Mouse (Mus musculus) heart, postnatal 36 days (tissue): ENCODE measurements around the gene Ppp1r21. TPM values are rescaled to one million over a fixed set of nuclear protein-coding genes. Genes with fewer than 3 reads are reported as not detected.

Experiments used
- DNase-seq, 2 experiments: peaks; one replicate each; pipeline ENCODE4 v3.0.0; 2021 to 2022
- intact Hi-C: fragments of 180-260 bp; cut with DNase I; formaldehyde crosslinking; loops from one replicate; pipeline ENCODE4 v1.15.1; 2025
- total RNA-seq, 2 experiments: library from RNA; stranded (reverse); gene quantifications; 2 replicates each; pipeline ENCODE4 v1.2.3; 2021

The Ppp1r21 gene
- total RNA-seq, 2 experiments from 2014 or later = 9.6 to 13.4 TPM

DNA sequence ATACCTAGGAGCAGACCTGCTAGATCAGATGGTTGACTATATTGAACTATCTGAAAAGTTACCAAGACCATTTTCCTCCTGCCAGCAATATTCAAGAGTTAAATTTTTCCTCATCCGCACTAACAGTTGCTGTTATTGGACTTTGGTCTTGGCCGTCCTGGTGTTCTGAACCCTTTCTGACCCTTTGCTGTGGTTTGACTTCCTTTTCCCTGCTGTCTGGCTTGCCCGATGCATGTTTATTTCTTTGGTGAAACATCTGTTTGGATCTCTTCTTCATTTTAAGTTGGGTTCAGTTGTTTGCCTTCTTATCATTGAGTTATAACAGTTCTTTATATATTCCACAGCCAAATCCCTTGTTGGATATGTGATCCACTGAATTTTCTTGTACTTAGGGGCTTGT lies 33.7 kb downstream of the Ppp1r21 start:
- intact Hi-C loops = loop anchor here (2.0 kb wide), 1 partner anchor 69 kb away; no protein-coding TSS in a partner anchor
- DNase-seq = no peak

DNA sequence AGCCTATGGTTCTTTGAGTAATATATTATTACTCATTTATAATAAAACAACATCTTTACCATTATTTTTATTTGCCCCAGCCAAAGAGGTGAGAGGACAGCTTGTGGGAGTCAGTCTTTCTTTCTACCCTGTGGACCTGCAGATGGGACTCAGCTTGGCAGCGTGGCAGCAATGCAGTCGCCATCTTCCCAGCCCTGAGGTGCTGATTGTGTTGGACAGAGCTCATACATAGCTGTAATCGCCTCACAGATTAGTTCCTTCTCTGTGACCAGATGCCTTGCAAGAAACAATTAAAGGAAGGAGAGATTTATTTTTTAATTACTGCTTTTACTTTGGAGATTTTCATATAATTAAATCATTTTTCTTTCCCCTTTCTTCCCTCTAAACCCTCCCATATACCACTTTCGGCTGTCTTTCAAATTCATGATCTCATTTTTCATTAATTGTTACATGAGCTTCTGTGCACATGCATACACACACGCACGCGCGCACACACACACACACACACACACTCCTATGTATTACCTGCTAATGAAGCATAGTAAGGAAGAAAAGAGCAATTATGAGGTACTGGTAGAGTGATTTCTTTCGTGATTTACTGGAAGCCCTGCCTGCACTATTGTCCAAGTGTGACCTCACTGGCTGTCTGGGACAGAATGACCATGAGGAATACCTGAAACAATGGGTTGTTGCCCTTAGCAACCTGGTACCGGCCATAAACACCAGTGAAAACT lies 40.1 kb downstream of the Ppp1r21 start:
- intact Hi-C loops = no loop called here
- no peak for DNase-seq

DNA sequence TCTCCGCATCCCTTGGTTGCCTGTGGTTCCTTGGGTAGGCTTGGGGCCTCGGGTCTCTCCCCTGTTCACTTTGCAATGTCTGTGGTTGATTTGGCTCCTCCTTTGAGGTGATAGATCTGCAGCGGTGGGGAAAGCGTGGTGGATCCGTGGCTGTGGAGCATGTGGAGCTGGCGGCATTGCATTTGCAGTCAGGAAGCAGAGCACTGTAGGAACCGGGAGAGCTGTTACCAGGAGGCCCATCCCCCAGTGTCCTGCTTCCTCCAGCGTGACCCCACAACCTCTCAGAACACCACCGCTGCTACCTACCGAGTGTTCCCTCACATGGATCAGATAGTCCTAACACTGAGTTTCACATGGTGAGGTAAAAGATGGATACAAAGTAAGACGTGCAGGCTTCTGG lies 40.9 kb downstream of the Ppp1r21 start:
- intact Hi-C loops = no loop called here
- DNase-seq = no peak

DNA sequence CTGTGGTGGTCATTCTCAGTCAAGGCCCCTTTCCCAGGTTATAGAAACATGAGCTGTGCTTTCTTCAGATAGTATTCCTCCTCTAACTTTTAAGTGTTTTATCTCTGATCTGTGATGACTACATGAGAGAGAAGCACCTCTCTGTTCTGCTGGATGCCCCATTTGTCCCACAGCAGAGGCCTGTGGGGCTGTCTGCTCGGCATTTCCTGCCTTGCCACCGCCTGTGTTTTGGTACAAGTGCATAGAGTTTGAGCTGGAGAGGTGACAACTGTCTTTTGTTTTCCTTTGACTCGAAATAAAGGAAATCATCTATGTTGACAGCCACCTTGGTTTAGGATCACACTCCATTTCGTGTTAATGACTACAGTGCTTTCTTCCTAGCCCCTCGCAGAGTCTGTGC lies 44.9 kb downstream of the Ppp1r21 start:
- intact Hi-C loops = no loop called here
- no peak for DNase-seq

DNA sequence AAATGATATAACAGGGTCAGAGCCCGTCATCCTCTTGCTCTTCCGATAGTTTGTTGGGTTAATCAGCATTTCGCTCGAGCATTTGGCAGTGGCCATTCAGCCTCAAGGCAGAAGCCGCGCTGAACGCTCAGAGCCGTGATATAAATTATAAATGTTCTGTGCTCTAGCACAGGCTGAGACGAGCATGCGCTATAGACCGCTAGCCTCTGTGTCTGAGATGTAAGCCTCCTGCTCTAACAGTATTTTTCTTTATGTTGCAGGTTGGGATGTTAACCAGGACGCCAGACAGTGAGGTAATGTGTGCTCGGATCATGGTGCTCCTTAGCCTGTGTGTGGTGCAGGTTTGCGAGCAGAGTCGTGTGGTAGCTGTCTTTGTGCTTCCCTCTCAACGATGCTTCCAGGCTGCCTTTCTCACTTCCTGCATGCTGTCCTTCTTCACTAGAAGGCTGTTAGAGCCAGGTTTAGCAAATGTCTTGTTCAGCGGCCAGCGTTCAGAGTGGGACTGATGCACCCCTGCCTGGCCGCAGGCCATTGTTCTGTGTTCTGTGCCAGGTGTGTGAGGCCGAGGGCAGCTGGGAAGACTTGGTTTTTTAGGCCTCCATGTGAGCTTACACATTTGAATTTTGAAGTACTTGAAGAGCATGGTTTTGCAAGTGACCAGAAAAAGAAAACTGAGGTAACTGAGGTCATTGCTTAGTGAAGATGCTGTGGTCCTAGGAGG lies 48.8 kb downstream of the Ppp1r21 start:
- intact Hi-C loops = no loop called here
- DNase-seq = no peak

DNA sequence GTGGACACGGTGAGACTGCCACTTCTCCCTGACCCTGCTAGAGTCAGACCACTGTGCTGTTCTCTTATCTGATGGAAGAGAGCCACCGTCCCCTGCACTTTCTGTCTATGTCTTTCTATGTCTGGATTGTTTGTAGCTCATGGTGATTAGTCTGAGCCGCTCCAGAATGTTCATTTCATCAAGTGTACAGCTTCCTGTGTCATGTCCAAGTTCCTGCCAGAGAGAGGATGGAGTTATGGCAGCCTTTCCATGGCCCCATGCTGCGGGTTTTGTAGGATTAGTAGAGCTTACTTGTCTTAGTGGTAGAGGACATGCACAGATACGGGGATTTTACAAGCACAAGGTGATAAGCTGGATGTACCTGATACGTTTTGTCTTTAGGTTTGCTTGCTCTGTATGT lies 50.6 kb downstream of the Ppp1r21 start:
- intact Hi-C loops = no loop called here
- no peak for DNase-seq

DNA sequence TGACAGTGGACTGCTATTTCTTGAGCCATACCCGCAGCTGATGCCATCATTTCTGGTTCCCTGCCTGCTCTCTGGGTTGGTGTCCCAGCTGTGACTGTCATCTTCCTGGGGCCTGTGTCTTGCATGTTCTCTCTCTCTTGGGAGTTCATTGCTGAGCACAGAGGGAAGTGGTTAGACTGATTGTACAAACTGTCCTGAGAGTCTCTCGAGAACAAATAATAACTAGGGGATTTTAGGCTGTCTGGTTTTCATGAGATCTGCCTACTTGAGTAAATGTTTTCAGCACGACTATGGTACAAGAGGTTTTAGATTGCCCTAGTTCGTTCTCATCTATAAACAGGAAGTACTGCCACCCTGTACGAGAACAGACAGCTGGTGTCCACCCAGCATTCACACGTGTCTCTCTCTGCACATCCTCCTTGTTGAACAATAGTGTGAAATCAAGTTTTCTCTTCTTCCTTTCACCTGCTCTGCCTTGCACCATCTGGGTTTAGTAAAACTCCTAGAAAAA lies 51.6 kb downstream of the Ppp1r21 start:
- peak in 1 of 2 experiments; percentile 50 for DNase-seq
- intact Hi-C loops = no loop called here

DNA sequence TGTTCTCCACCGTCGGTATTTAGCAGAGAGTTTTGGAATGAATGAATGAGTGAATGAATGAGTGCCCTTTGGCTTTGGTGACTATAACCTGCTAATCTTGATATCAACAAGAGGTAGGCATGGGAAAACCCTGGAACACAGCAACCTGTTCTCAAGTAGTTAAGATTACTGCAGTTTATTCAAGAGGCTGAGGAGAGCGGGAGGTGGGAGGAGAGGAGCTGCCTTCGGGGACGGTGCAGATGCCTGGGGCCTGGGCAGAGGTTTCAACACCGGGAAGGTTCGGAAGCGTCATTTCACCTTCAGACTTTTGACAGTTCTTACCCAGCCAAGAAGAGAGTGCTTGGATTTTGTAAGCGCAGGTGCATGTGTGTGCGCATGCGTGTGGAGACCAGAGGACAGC lies 53.1 kb downstream of the Ppp1r21 start:
- intact Hi-C loops = no loop called here
- no peak for DNase-seq

DNA sequence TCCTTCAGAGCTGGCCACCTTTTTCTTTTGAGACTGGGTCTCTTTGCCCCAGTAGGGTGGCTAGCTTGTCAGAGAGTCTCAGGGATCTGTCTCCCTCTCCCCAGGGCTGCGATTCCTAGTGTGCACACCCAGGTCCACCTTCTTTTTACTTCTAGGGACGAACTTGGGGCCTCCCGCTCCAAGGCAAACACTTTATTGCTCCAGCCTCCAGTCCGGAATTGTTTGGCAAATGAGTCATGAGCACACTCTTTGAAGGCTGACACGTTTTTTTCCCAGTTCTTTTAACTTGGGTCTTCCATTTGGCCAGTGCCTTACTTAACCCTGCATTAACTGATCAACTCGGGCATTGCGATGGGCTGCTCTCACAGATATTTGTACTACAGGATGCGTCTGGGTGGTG lies 53.5 kb downstream of the Ppp1r21 start:
- DNase-seq = no peak
- intact Hi-C loops = no loop called here

DNA sequence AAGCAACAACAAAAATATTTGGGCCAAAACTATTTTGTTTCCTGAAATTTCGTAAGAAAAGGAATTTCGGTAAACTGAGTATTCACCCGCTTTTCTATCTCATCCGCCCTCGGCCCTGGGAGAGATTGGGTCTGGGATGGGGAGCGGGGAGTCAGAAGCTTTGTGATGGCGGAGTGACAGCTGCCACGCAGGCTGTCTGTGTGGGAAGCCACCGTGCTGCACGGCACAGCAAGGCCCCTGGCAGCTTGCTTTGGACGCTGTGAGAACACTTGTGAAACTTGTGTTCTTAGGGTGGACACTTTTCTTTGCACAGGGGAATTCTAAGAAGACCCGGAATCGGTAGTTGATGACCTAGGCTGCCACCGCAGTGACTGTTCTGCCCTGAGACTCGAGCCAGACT lies 57.5 kb downstream of the Ppp1r21 start:
- DNase-seq = no peak
- intact Hi-C loops = no loop called here

DNA sequence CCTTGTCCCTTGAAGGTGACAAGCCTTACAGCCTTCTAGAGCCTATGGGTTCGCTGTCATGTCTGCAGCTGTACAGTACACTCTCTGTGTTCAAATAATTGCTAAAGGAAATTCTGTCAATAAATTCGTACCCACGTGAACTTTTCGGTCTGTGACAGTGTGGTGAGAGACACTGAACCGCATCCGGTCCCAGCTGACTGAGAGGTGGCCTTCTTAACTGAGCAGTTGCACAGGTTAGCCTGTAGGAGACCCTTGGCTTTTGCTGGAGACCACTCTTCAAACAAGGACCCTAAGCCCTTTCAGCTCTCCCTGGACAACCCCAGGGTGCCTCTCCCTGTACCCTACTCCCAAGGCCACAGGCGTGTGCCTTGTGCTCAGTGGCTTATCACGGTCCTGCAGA lies 58.3 kb downstream of the Ppp1r21 start:
- DNase-seq = no peak
- intact Hi-C loops = no loop called here

DNA sequence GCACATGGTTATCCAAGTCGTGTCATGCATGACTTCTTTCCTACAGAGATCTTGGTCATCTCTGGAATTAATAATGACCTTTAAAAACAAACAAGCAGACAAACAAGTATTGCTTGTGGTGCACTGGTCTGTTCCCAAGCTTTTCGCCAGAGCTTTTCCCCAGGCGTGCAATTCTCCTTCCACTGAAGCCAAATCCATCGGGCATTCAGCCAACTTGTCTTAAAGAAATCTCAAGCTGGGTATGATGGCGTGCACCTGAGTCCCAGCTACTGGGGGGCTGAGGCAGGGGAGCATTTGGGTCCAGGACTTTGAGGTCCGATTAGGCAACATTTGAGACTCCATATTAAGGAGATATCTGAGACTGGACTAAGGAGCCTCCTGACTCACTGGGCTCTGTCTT lies 60.3 kb downstream of the Ppp1r21 start:
- intact Hi-C loops = no loop called here
- DNase-seq = no peak

DNA sequence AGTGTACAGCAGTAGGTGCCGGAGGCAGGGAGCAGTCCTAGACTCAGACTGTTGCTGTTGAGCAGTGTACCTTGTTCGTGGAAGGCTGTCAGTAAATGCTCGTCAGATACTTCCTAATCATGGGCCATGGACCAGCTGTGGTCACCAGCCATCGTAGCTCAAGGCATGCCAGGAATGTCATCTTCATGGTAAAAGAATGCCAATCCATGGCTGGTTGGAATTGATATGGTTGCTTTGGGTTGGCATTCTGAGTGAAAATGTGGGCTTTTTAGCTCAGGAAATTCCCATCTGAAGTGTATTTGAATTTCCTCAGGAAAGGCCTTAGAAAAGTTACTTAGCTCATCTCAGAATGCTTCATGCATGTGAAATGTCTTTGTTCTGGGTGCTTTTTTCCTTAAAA lies 65.2 kb downstream of the Ppp1r21 start:
- no peak for DNase-seq
- intact Hi-C loops = no loop called here

DNA sequence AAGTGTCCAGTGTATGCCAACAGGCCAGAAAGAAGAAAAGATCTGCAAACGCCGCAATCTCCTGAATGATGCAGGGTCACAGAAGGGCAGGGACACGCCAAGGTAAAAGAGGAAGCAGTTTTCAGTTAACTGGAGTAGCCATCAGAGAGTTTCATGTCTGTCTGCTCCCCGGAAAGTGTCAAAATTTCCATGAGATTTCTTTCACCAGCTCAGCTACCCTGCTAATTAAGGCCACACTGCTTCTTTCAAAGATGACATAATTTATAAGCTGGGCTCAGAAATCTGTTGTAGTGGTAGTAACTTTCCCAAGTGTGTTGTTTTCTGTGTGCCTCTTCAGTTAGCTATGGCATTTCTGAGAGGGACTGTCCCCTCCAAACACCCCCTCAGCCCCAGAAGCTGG lies 66.2 kb downstream of the Ppp1r21 start:
- intact Hi-C loops = loop anchor here (2.0 kb wide), 2 partner anchors 45 to 65 kb away; partner anchors contain the start of gene Ppp1r21

DNA sequence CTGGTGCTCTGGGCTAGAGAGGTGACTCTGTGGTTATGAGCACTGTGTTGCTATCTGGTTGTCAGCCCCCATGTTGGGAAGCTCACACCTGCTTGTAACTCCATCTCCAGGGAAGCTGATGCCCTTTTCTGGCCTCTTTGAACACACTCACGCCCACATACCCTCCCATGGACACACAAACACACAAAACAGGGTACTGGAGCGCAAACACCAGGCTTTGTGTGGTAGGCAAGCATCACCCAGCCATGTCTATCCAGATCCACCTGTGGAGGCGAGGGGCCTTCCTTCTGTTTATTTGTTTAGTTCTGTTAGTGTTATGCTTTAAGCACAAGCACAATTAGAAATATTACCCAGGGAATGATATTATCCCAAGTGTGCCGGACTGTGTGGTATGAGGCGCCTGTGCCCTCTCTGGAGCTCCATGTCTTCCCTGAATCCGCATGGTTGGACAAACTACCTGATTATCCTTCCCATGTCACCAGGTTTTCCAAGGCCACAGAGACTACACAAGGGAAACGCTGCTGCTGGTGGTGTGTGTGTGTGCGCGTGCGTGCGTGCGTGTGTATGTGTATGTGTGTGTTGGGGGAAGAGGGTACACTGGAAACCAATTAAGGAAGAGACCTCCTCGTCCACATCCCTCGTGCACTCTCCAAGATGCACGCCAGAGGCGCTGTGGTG lies 66.8 kb downstream of the Ppp1r21 start:
- intact Hi-C loops = loop anchor here (2.0 kb wide), 2 partner anchors 44 to 66 kb away; partner anchors contain the start of gene Ppp1r21
- DNase-seq = no peak

More for the DNA sequence above, 66.2 kb downstream of the Ppp1r21 start:
- no peak for DNase-seq

DNA sequence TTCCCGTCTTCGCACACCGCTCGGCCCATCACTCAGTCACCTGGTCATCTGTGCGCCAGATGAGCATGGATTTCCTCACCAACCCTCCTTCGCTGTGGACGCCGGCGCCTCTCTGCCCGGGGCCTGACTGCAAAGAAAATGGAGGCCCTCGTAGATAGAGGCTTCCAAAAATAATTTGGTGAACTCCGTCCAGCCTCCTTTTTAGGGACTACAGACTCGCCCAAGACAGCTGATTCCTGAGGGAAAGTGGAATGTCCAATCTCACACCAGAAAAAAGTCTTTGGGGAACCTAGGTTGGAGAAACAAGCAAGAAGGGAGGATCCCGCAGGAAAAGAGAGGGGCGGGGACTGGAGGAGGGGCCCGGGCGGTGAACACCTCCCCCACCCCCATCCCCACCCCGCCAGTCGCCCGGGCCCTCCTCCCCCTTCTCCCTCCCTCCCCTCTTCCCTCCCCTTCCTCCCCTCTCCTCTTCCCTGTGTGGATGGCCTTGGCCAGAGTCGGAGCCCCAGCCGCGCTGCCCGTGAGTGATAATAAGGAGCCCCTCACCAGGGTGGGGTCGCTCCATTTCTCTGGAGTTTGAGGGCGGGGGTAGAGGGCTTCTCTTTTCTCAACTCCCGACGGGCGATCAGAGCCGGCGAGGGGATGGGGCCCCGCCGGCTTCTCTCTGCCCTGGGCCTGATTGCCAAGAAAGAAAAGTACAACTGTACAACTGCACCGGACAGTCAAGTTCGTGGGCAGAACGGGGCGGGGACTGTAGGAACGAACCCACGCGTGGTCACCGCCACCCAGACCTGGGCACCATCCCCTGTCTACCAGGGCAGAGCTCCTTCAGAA lies 67.5 kb downstream of the Ppp1r21 start, which contains the start of gene Ston1:
TSS of gene Ston1 (plus strand) at position 463 of the 834 bp plus-strand sequence.
- peak; percentile 78 to 81 for DNase-seq
- intact Hi-C loops = loop anchor here (2.0 kb wide), 3 partner anchors 29 to 67 kb away; partner anchors contain the start of gene Ppp1r21

DNA sequence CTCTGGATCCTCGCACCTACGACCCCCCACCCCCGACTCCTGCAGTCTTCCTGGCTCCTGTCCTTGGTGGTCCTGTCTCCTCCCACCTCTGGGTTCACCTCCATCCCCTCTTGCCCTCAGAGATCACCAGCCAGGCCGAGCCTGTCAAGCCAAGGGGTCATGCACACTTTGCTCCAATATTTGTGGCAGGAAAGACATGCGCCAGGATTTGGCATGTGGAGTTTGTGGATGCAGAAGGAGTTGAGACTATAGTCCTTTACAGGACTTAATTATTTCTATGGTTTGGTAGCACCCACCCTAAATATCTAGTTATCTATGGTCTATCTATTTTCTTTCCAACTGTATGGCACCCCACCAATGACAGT lies 68.1 kb downstream of the Ppp1r21 start:
- no peak for DNase-seq
- intact Hi-C loops = loop anchor here (2.0 kb wide), 1 partner anchor 29 kb away; no protein-coding TSS in a partner anchor

DNA sequence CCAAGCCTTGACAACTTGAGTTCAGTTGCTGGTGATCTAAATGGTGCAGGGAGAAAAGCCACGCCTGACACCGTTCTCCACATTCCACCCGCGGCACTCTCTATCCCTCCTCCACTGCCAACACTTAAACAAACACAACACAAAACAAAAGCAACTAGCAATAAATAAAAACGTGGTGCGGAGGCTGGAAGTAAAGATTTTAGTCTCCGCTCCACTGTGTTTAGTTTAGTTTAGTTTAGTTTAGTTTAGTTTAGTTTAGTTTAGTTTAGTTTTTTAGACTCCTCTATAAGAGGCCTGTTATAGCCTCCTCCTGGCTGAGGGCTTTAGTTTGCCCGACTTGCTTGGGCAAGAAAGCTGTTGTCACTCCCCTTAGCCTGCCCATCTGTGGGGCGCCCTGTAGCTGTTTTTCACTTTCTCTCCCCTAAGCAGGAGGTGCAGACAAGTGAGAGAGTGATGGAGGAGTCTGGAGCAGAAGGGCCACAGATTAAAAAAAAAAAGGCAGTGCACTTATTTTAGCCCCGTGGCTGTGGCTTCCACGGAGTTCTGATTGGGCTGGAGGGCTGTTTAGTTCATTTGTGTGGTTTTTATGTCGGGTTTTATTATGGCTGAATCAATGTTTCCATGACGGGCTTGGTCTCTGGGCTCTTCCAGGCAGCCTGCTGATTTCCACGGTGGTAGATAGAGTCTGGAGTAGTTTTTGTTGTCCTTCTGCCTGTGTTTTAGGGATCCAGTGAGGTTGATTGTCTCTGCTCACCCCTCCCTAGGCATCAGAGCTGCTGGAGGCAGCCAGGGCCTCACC lies 68.9 kb downstream of the Ppp1r21 start:
- DNase-seq = peak in 1 of 2 experiments; percentile 29
- intact Hi-C loops = loop anchor here (2.0 kb wide), 1 partner anchor 28 kb away; no protein-coding TSS in a partner anchor

DNA sequence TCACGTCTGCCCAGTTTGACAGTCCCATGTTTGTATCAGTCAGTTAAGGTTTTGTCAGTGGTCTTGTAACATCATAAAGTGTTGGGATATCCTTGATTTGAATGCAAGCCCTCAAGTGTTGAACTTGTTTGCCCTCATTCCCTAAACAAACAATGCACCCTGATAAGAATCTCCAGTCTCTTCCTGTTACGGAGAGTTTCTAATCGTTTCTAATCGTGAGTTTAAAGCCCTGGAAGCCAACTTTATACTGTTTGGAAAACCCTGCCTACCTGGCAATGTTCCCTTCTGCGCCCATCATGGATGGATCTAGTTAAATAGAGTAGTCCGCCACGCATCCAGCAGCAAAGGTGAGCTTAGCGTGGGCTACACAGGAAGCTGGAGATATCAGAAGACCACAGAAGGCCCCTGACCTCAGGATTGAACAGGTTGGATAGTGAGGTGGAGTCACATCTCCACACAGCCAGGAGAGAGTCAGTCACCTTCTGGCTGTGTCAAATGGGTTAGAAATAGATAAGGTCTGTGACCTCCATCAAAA lies 70.6 kb downstream of the Ppp1r21 start:
- no peak for DNase-seq
- intact Hi-C loops = no loop called here
